Mouse (Mus musculus) liver, adult 2 months (tissue): ENCODE measurements around the gene Gm4924. TPM values are rescaled to one million over a fixed set of nuclear protein-coding genes. Genes with fewer than 3 reads are reported as not detected.
A peak's percentile ranks its signal among the peaks of the same experiment; 100 is the strongest.

Source experiments
- DNase-seq: peaks from one replicate; pipeline ENCODE4 v3.0.0-alpha.2; 2011; ENCODE audit warnings: low read depth, low spot score; ENCODE audit errors: extremely low read depth
- H3K27ac ChIP-seq: fragments of 200-500 bp; replicated peaks from 2 replicates; pipeline ENCODE4 v1.5.1; 2012; ENCODE audit warnings: low read depth, mild to moderate bottlenecking, control low read depth, inconsistent platforms, low read length; ENCODE audit not compliant: insufficient read depth
- H3K27me3 ChIP-seq: fragments of 200-500 bp; 2 replicates; pipeline ENCODE4 v1.6.1; 2012; ENCODE audit warnings: mild to moderate bottlenecking, moderate library complexity, low read length, inconsistent platforms; ENCODE audit not compliant: control insufficient read depth, insufficient read depth
- H3K36me3 ChIP-seq: fragments of 200-500 bp; 2 replicates; pipeline ENCODE4 v1.6.1; 2012; ENCODE audit warnings: low read length, inconsistent platforms; ENCODE audit not compliant: control insufficient read depth, insufficient read depth
- H3K4me1 ChIP-seq: fragments of 200-500 bp; 2 replicates; pipeline ENCODE4 v1.6.1; 2011; ENCODE audit warnings: low read length; ENCODE audit not compliant: control insufficient read depth, insufficient read depth
- H3K4me3 ChIP-seq: fragments of 200-500 bp; 2 replicates; pipeline ENCODE4 v1.5.1; 2011; ENCODE audit warnings: low read depth, mild to moderate bottlenecking, control low read depth, low read length, moderate library complexity; ENCODE audit not compliant: insufficient read depth
- H3K79me2 ChIP-seq: fragments of 200-500 bp; 2 replicates; pipeline ENCODE4 v1.6.1; 2012; ENCODE audit warnings: inconsistent platforms, mild to moderate bottlenecking, low read length, moderate library complexity; ENCODE audit not compliant: control insufficient read depth, insufficient read depth
- H3K9ac ChIP-seq: fragments of 200-500 bp; 2 replicates; pipeline ENCODE4 v1.6.1; 2012; ENCODE audit warnings: low read depth, mild to moderate bottlenecking, control low read depth, inconsistent platforms, low read length
- CTCF ChIP-seq: fragments of 200-500 bp; IDR thresholded peaks from 2 replicates; pipeline ENCODE4 v1.5.1; 2011; ENCODE audit warnings: low read depth, low read length, control low read depth
- POLR2A ChIP-seq: fragments of 200-500 bp; IDR thresholded peaks from 2 replicates; pipeline ENCODE4 v1.6.1; 2011; ENCODE audit warnings: low read length, control low read depth; ENCODE audit not compliant: insufficient read depth; ENCODE audit errors: extremely low read depth
- WGBS: fragments of 180-500 bp; shearing (Covaris S2); methylation state at CpG from one replicate; pipeline ENCODE4 v1.1.7; 2018; 5-methylcytosine and 5-hydroxymethylcytosine counted together
- polyA plus RNA-seq: library from polyadenylated mRNA; depleted of rRNA; stranded (reverse); fragments of >200 nt; gene quantifications from 2 replicates; pipeline ENCODE4 v1.2.3, GENCODE M21; 2012; rRNA removed
- total RNA-seq: library from RNA; depleted of rRNA; stranded (reverse); fragments of >200 nt; gene quantifications from 2 replicates; pipeline ENCODE4 v1.2.3, GENCODE M21; 2014; rRNA removed

The Gm4924 gene
- total RNA-seq (1.2 and 1.9 TPM in 2 replicates), polyA plus RNA-seq (0.02 and 0.21 TPM in 2 replicates)

DNA sequence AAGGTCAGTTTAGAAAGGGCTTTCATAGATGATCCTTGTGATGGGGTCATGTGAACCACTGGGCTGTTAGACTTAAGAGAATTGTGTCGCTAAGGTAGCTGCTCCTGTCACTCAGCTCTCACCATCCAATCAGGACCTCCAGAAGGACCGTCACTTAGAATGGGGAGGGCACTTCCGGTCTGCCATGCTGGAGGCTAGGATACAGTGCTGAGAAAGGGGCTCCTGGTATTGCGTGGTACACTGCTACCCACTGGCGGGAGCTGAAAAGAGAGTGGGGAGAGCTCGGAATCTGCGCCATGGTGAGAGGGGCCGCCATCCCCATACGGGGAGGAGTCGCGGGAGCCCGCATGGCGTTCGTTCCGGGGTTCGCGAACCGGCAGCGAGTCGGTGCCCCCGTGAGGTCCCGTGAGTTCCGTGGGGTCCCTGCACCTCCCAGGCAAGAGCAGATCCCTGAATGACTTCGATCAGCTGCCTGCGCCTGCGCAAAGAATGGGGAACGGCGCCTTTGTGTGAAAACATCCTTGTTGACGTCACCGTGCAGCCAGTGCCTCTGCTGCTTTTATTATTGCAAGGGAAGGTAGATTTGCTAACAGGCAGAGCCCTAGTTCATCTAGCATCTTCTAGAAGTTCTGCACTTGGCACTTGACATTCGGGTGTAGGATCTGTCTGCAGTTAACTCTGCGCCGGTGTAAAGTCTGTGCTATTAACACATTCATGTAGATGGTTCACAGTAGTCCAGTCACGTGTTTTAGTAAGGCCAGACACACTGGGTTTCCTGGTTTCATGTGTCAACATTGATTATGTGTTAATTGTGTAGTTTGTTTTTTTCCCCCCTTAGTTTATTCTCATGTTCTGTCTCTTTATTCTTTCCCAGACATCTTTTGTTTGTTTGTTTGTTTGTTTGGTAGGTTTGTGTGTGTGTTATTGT, at the start of gene Gm4924:
Gene Gm4924 (plus strand): TSS at position 173 of the 928 bp plus-strand sequence.
- 4% methylated on average over 34 of the region's 34 CpGs for WGBS
- TF ChIP-seq POLR2A (0 out of 2 replicates have a peak, but pooled peaks have one; percentile 16), CTCF (no peak)
- Histone ChIP-seq H3K79me2 (no peaks in the 10 kb centered on the region; the same call in 1 of the 2 replicates), H3K9ac (peak within 1 kb of the TSS; percentile 77), H3K27me3 (no peaks in the 10 kb centered on the region), H3K4me3 (peak within 1 kb of the TSS; percentile 90), H3K4me1 (no peaks in the 10 kb centered on the region), H3K36me3 (no peaks in the 10 kb centered on the region), H3K27ac (no peak within 1 kb of the TSS)
- DNase-seq: peak; percentile 79

DNA sequence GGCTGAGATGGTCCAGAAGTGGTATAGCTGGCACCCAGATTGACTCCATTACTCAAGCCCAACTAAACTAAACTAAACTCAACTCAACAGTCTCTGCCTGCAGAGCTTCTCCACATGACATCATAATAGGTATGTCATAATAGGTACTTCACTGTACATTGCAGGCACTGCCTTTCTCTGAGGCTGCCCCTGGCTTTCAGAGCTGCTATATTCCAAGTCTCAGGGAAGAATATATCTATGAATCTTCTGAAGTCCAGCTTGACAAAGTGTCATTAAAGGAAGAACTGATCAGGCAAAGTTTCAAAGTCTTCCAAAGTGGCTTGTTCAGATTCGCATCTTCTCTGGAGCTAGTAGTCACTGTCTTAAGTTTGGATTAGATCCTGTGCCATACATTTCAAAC, 37.6 kb upstream of the Gm4924 start, which contains the start of gene 4932415D10Rik:
Gene 4932415D10Rik (minus strand): TSS at position 101 of the 400 bp plus-strand sequence.
- H3K27me3 ChIP-seq: no peaks in the 10 kb centered on the region
- no peak within 1 kb of the TSS for H3K9ac ChIP-seq
- no peaks in the 10 kb centered on the region for H3K79me2 ChIP-seq
- no peak for DNase-seq
- no peak within 1 kb of the TSS for H3K4me3 ChIP-seq
- H3K36me3 ChIP-seq: no peaks in the 10 kb centered on the region
- no peak within 1 kb of the TSS for H3K27ac ChIP-seq
- no peaks in the 10 kb centered on the region for H3K4me1 ChIP-seq
- TF ChIP-seq CTCF (no peak), POLR2A (no peak)
- WGBS: 92% methylated on average over 1 of the region's 1 CpGs

DNA sequence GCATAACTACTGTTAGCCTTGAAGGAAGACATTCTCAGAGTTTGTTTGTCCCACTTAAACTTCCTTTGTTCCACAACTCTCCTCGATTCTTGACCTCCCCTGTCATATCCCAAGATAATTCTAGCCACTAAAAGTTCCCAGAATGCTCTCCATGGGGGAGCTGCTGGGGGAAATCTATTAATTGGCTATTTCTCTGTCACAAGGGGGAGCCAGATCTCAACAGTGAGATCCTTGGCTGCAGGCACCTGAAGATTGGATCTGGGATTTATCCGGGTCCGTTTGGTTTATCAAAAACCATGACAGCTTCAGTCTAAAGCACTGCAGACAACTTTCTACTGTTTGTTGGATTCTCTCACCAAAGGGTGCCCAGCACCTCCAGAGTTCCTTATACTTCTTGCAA, 33.9 kb upstream of the Gm4924 start:
- TF ChIP-seq CTCF (no peak), POLR2A (no peak)
- 52% methylated on average over 3 of the region's 3 CpGs for WGBS
- DNase-seq: no peak

DNA sequence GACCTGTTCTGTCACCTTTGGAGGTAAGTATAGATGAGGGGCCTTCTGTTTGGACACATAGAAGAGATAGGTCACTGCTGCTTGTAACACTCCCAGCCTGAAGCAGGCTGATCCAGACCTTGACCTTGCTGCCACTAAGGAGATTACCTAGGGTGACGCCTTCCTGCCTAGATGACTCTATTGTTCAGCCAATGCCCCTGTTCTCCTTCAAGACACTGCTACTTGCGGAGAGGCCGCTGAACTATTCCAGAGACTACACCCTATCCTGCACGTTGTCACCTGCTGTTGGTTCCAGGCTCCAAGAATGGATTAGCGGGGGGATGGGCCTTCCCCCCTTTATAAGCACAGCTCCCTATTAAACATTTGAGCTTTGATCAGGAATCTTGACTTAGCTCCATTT, 24.2 kb upstream of the Gm4924 start:
- no peak for DNase-seq
- Histone ChIP-seq H3K4me1 (no peaks in the 10 kb centered on the region), H3K9ac (no peak overlapping the region)

More for the DNA sequence above, 33.9 kb upstream of the Gm4924 start:
- Histone ChIP-seq H3K27me3 (no peaks in the 10 kb centered on the region), H3K79me2 (no peaks in the 10 kb centered on the region), H3K4me3 (no peak overlapping the region), H3K27ac (no peak overlapping the region), H3K4me1 (no peaks in the 10 kb centered on the region), H3K36me3 (no peaks in the 10 kb centered on the region), H3K9ac (no peak overlapping the region)

DNA sequence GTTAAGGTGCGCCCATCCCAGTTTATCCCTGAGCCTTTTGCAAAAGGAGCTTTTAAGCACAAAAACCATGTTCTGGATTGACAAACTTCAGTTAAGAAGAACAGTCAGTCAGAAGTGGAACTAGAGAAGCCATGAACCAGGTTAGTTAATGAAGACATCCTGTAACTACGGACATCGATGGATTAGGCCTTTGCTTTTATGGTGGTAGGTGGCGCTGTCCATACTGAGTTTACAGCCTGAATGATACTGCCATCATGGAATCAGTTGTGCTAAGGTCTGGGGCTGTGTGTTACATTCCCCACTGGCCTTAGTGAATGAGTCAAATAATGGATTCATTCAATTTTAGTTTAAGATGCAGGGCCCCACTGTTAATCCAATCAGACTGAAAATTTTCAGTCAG, 1.3 kb downstream of the Gm4924 start:
- Histone ChIP-seq H3K4me3 (no peak overlapping the region), H3K27ac (no peak overlapping the region), H3K36me3 (no peaks in the 10 kb centered on the region), H3K4me1 (no peaks in the 10 kb centered on the region), H3K27me3 (no peaks in the 10 kb centered on the region), H3K79me2 (no peaks in the 10 kb centered on the region; the same call in 1 of the 2 replicates), H3K9ac (no peak overlapping the region)
- no peak for DNase-seq
- TF ChIP-seq CTCF (no peak), POLR2A (no peak)
- 98% methylated on average over 4 of the region's 4 CpGs for WGBS

More for the DNA sequence above, 24.2 kb upstream of the Gm4924 start:
- Histone ChIP-seq H3K4me3 (no peak overlapping the region), H3K79me2 (no peaks in the 10 kb centered on the region), H3K27ac (no peak overlapping the region), H3K36me3 (no peaks in the 10 kb centered on the region), H3K27me3 (no peaks in the 10 kb centered on the region)
- TF ChIP-seq CTCF (no peak), POLR2A (no peak)
- 80% methylated on average over 5 of the region's 5 CpGs for WGBS
